Mouse (Mus musculus): ENCODE results near the gene Ncoa3.

DNA sequence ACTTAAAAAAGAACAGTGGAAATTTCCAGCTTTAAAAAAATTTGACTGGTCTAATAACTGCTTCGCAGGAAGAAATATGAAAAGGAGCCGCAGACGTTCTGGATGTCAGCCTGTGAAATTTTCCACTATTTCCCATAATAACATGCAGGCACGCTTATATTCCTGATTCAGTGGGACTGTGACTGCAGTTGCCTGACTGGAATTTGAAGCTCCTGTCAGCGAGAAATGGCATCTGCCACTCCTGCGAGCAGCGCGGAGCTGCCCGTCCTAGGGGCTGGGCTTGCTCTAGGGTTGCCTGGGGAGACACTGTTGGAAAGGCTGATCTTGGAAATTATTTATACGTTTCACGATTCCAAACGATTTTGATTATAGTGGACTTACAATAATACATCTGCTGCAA, 17.9 kb downstream of the Ncoa3 start:
- TF ChIP-seq CTCF (IDR thresholded peaks at IDR 0.05; ENCODE audit: low read depth) (no peak), EP300 (IDR thresholded peaks at IDR 0.05; ENCODE audit: low read depth) (no peak)

All from liver, embryonic 14.5 days (tissue).